Mouse (Mus musculus) stomach, postnatal 0 days (tissue): ENCODE data around the gene Cic. TPM values are rescaled to one million over a fixed set of nuclear protein-coding genes. Genes with fewer than 3 reads are reported as not detected.
A peak's percentile ranks its signal among the peaks of the same experiment; 100 is the strongest.
"Not testable (repeated sequence)": the region's sequence is repeated elsewhere in the genome, so short reads cannot be mapped to it uniquely, and the experiment has no call there.

Experiments
- ATAC-seq: fragments of 200-750 bp; cut with Nextera tagmentation; 2 replicates; pipeline ENCODE4 v1.8.0; 2017; ENCODE audit not compliant: low FRiP score, low TSS enrichment
- DNase-seq: peaks from one replicate; pipeline ENCODE4 v3.0.0-alpha.2; 2016; ENCODE audit warnings: low spot score
- H3K27ac ChIP-seq: fragments of 300-500 bp; sonication (generic); replicated peaks from 2 replicates; pipeline ENCODE4 v1.5.1; 2014; ENCODE audit warnings: mild to moderate bottlenecking, control low read depth
- H3K27me3 ChIP-seq: fragments of 300-500 bp; sonication (generic); 2 replicates; pipeline ENCODE4 v1.6.1; 2014; ENCODE audit warnings: low read length; ENCODE audit not compliant: control insufficient read depth, insufficient read depth
- H3K36me3 ChIP-seq: fragments of 300-500 bp; sonication (generic); 2 replicates; pipeline ENCODE4 v1.6.1; 2014; ENCODE audit warnings: low read length, mixed read lengths; ENCODE audit not compliant: control insufficient read depth, insufficient read depth
- H3K4me1 ChIP-seq: fragments of 300-500 bp; sonication (generic); replicated peaks from 2 replicates; pipeline ENCODE4 v1.6.1; 2014; ENCODE audit warnings: antibody characterized with exemption; ENCODE audit not compliant: control insufficient read depth, insufficient read depth
- H3K4me2 ChIP-seq: fragments of 300-500 bp; sonication (generic); replicated peaks from 2 replicates; pipeline ENCODE4 v1.6.1; 2014; ENCODE audit warnings: low read depth, mild to moderate bottlenecking, control low read depth, moderate library complexity
- H3K4me3 ChIP-seq: fragments of 300-500 bp; sonication (generic); 2 replicates; pipeline ENCODE4 v1.5.1; 2014; ENCODE audit warnings: low read depth, low read length, control low read depth
- H3K9ac ChIP-seq: fragments of 300-500 bp; sonication (generic); 2 replicates; pipeline ENCODE4 v1.6.1; 2014; ENCODE audit warnings: mild to moderate bottlenecking, low read length, control low read depth, mixed read lengths
- H3K9me3 ChIP-seq: fragments of 300-500 bp; sonication (generic); 2 replicates; pipeline ENCODE4 v1.6.1; 2016; ENCODE audit warnings: low read length; ENCODE audit not compliant: control insufficient read depth
- CTCF ChIP-seq: IDR thresholded peaks from 2 replicates; pipeline ENCODE4 v1.5.1; 2016; ENCODE audit warnings: antibody characterized with exemption, low read depth, mild to moderate bottlenecking, moderate library complexity
- EP300 ChIP-seq: optimal IDR thresholded peaks from 2 replicates; pipeline ENCODE3; 2016; ENCODE audit warnings: antibody characterized with exemption
- WGBS: fragments of 180-500 bp; shearing (Covaris S2); extraction: QIAGEN DNeasy Blood & Tissue Kit; methylation state at CpG from one replicate; pipeline ENCODE4 v1.1.7; 2014; 5-methylcytosine and 5-hydroxymethylcytosine counted together
- polyA plus RNA-seq: library from polyadenylated mRNA; unstranded; fragments of >200 nt; fragmentation: Nextera tagmentation; extraction: Ambion mirVana; gene quantifications from 2 replicates; pipeline ENCODE4 v1.2.1, GENCODE M21; 2015

The Cic gene
- polyA plus RNA-seq, 1 experiment from 2014 or later: 15.9 TPM

DNA sequence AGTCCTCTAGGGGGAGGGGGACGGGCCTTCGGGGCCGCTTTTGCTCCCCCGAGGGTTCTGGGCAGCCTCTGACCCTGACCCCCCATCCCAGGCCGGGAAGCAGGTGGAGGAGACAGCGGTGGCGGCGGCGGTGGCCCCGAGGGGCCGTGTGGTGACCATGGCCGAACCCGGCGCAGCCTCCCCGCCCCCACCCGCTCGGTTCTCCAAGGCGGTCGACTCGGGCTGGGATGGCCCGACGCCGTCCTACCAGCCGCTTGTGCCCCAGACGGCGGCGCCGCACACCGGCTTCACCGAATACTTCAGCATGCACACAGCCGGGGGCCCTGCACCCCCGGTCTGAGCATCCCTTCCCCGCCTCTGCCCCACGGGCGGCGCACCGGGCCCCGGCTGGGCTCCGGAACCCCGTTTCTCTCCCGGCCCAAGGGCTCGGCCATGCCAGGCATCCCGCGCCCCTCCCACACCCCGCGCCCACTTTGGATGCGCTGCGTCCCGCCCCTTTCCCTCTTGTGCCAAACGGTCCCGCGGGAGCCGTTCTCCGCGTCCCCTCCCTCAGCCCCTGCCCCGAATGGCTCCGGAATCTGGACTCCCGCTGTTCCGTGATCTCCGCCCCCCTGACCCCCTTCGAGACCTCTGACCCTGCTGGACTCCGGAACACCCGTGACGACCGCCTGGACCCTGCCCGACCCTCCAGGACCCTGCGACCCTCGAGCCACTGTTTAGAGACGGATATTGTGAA lies 48.0 kb downstream of the Cic start:
- TF ChIP-seq CTCF (no peak), EP300 (no peak)
- 1% methylated on average over 64 of the region's 69 CpGs for WGBS
- Histone ChIP-seq H3K27ac (no peak overlapping the region), H3K9ac (peak overlapping the region; percentile 48), H3K36me3 (no peaks in the 10 kb centered on the region), H3K9me3 (no peaks in the 10 kb centered on the region), H3K4me1 (0 out of 2 replicates have a peak, but pooled peaks cover 5% of the 10 kb centered on the region), H3K27me3 (no peaks in the 10 kb centered on the region; the same call in 1 of the 2 replicates), H3K4me2 (peak overlapping the region; percentile 69), H3K4me3 (peak overlapping the region; percentile 42)
- ATAC-seq (no peak), DNase-seq (no peak)

DNA sequence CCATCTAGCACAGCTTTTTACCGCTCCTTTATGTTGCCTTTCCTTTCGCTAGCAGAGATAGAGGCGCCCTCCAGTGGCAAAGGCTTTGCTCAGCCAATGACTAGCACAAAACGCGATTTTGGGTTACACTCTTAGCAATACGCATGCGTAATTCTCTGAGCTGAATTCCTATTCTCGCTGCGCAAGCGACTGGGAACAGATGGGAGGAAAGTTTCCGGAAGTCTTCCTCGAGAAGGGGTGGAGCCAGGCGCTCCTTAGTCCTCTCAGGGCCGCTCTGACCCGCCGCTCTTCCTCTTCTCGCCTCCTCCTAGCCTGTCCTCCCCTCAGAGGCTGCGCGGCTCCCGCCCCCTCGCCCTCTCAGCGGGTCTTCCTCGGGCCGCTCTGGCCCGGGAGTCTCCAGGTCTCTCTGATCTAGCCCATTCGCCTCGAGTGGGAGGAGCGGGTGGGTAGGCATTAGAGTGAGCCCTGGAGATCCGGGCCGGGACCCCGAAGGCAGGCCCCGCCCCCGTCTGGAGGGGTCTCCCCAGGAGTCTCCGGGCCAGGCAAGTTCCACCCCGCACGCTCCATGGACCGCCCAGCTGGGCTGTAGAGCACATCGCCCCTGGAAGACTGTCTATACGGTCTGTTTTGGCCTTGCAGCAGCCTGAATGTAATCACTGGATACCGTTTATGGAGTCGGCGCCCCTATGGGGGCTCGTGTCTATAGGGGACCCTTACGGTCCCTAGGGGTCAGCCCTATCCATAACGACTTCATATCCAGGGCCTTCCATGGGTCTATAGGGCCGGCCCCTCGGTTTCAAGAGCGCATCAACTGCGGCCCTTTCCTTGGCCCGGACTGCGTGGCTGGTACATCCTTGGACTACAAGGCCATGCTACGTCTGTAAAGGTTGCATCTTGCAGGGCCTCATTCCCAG lies 49.3 kb downstream of the Cic start, which contains the start of gene Megf8:
Gene Megf8 (plus strand): TSS at position 633 of the 914 bp plus-strand sequence.
- Histone ChIP-seq H3K9ac (peak within 1 kb of the TSS; percentile 70), H3K4me1 (0 out of 2 replicates have a peak, but pooled peaks cover 7% of the 10 kb centered on the region), H3K27ac (peak within 1 kb of the TSS; percentile 87), H3K4me3 (peak within 1 kb of the TSS; percentile 63), H3K36me3 (no peaks in the 10 kb centered on the region), H3K4me2 (peak within 1 kb of the TSS; percentile 91), H3K9me3 (no peaks in the 10 kb centered on the region), H3K27me3 (no peaks in the 10 kb centered on the region)
- under 1% methylated on average over 52 of the region's 52 CpGs for WGBS
- ATAC-seq: peak; percentile 97
- peak; percentile 93 for DNase-seq
- peak; percentile 98 for TF ChIP-seq CTCF
- TF ChIP-seq EP300: no peak

DNA sequence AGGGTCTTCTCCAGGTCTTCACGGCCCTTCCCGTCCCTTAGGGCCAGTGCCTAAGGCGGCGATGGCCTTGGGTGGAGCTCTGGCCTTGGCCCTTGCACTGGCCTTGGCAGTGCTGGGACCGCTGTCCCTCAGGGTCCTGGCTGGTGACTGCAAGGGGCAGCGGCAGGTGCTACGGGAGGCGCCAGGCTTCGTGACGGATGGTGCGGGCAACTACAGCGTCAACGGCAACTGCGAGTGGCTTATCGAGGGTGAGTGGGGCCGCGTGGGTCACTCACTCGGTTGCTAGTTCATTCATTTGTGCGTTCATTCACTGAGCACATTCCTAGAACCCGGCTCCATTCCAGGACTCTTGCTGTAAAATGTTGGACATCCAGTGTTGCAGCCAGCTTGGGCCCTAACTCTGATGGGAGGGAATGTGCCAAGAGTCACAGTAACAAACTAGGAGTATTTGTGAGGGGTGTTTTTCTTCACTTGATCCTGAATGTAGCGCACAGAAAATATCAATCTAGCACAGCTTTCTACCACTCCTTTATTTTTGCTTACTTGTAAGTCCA lies 50.0 kb downstream of the Cic start:
- DNase-seq (no peak), ATAC-seq (no peak)
- 9% methylated on average over 21 of the region's 21 CpGs for WGBS
- Histone ChIP-seq H3K27ac (peak overlapping the region; percentile 87), H3K36me3 (no peaks in the 10 kb centered on the region), H3K4me3 (peak overlapping the region; percentile 63), H3K4me2 (peak overlapping the region; percentile 91), H3K27me3 (no peaks in the 10 kb centered on the region), H3K4me1 (0 out of 2 replicates have a peak, but pooled peaks cover 8% of the 10 kb centered on the region), H3K9me3 (no peaks in the 10 kb centered on the region), H3K9ac (peak overlapping the region; percentile 70)
- no peak for TF ChIP-seq CTCF
- no peak for TF ChIP-seq EP300

DNA sequence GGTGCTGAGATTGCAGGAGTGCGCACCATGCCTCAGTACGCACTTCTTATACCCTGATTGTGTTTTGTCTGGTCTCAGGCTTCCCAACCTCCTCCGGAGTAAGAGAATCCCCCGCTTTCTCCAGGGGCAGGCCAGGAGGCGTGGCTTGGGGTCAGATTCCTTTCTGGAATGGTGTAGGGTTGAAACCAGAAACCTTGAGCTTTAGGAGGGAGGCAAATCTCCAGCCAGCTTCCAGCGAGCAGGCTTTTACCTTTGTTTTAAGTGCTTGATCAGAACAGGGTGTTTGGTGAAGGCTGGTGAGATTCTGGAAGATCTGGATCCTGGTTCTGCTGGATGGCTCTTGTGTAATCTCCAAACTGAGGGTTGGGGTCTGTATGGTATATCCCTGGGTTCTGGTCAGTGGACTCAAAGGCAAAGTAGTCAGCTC lies 54.6 kb downstream of the Cic start:
- 0 out of 2 replicates have a peak overlapping the region, but pooled peaks have one; percentile 18 for H3K9ac ChIP-seq
- WGBS: 19% methylated on average over 6 of the region's 6 CpGs
- no peak overlapping the region for H3K4me3 ChIP-seq
- 0 out of 2 replicates have a peak, but pooled peaks cover 3% of the 10 kb centered on the region for H3K4me1 ChIP-seq
- no peaks in the 10 kb centered on the region for H3K27me3 ChIP-seq
- H3K4me2 ChIP-seq: peak overlapping the region; percentile 41
- no peaks in the 10 kb centered on the region for H3K9me3 ChIP-seq
- TF ChIP-seq EP300: no peak
- TF ChIP-seq CTCF: no peak
- no peaks in the 10 kb centered on the region for H3K36me3 ChIP-seq
- DNase-seq (peak; percentile 41), ATAC-seq (peak; percentile 41; the same call in 1 of the 2 replicates)
- H3K27ac ChIP-seq: peak overlapping the region; percentile 46

DNA sequence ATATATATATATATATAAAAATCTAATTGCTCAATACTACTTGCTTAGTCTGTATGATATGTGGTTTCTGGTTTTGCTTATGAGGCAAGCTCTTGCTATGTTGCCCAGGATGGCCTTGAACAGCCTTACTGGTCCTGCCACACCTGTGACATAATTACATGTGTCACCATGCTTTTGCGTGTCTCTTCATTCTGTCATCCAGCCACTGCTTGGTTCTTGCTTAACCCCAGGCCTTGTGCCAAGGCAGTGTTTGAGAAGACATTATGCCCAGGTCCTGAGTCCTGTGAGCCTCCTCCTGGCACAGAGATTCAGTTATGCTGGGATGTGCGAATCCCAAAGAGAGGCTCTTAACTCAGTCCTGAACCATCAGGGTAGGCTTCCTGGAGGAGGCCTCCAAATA lies 55.7 kb downstream of the Cic start:
- no peak overlapping the region for H3K27ac ChIP-seq
- H3K4me2 ChIP-seq: no peak overlapping the region
- 0 out of 2 replicates have a peak, but pooled peaks cover 3% of the 10 kb centered on the region for H3K4me1 ChIP-seq
- 78% methylated on average over 2 of the region's 2 CpGs for WGBS
- H3K9me3 ChIP-seq: no peaks in the 10 kb centered on the region
- H3K36me3 ChIP-seq: peaks cover 2% of the 10 kb centered on the region; the same call in 1 of the 2 replicates
- H3K27me3 ChIP-seq: no peaks in the 10 kb centered on the region
- no peak for TF ChIP-seq EP300
- no peak for TF ChIP-seq CTCF
- no peak for DNase-seq
- ATAC-seq: no peak
- no peak overlapping the region for H3K9ac ChIP-seq
- H3K4me3 ChIP-seq: no peak overlapping the region

DNA sequence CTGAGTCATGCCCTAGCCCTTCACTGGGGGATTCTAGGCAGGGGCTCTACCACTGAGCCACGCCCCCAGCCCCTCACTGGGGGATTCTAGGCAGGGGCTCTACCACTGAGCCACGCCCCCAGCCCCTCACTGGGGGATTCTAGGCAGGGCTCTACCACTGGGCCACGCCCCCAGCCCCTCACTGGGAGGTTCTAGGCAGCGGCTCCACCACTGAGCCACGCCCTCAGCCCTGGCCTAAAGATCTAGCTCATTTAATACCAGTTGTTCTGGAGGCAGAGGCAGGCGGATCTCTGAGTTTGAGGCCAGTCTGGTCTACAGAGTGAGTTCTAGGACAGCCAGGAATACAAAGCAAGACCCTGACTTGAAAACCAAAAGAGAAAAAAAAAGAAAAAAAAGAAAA lies 57.9 kb downstream of the Cic start:
- WGBS: 84% methylated on average over 6 of the region's 6 CpGs
- not testable (repeated sequence) for H3K27me3 ChIP-seq, H3K4me1 ChIP-seq, ATAC-seq, H3K9ac ChIP-seq, H3K4me2 ChIP-seq, H3K9me3 ChIP-seq, H3K36me3 ChIP-seq, DNase-seq, H3K27ac ChIP-seq, H3K4me3 ChIP-seq
